Mouse (Mus musculus): ENCODE results near the gene Tlx2. TPM values are rescaled to one million over a fixed set of nuclear protein-coding genes. Genes with fewer than 3 reads are reported as not detected.

Tlx2 gene
- polyA plus RNA-seq, 1 experiment from 2014 or later = not detected

- no peak overlapping the region for H3K27ac ChIP-seq (ENCODE audit: low read depth, low read length)
- 65% methylated on average over 4 of the region's 4 CpGs for WGBS
Observed at GRCm38 (mm10) chr6:83024421-83024820, 45.7 kb downstream of the Tlx2 start.

DNA sequence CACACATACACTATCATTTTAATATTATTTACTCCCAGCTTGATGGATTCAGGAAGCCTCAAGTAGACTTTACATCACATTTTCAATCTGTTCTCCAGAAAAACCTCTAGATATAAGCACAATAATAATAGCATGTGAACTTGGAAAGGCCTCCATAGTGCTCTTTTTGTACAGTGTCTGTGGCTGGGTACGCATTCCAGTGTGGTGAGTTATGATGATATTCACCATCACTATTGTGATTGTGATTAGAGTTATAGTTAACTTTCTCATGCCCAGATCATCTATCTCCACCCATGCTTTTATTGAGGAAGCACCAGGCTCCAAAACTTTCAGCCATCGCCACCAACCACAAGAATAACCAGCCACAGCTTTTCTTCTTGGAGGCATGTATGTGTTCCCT is 46.3 kb downstream of the Tlx2 start:
- no peak overlapping the region for H3K9ac ChIP-seq (replicated peaks; ENCODE audit: low read depth, low read length)

More at GRCm38 (mm10) chr6:83024421-83024820, 45.7 kb downstream of the Tlx2 start:
- Histone ChIP-seq H3K4me3 (ENCODE audit: low read depth, low read length) (no peak overlapping the region), H3K9ac (replicated peaks; ENCODE audit: low read depth, low read length) (no peak overlapping the region), H3K4me2 (ENCODE audit: low read depth, low read length) (no peak overlapping the region), H3K4me1 (ENCODE audit: control insufficient read depth, insufficient read depth, low read length) (no peaks in the 10 kb centered on the region), H3K27me3 (ENCODE audit: control insufficient read depth, insufficient read depth, low read length) (no peaks in the 10 kb centered on the region), H3K36me3 (ENCODE audit: control insufficient read depth, insufficient read depth, low read length) (no peaks in the 10 kb centered on the region), H3K9me3 (ENCODE audit: control insufficient read depth, low read length) (no peaks in the 10 kb centered on the region)
- no peak for ATAC-seq (ENCODE audit: low read depth)

GRCm38 (mm10) chr6:83023008-83023407 is 47.1 kb downstream of the Tlx2 start:
- 91% methylated on average over 9 of the region's 9 CpGs for WGBS
- H3K4me2 ChIP-seq (ENCODE audit: low read depth, low read length) = no peak overlapping the region
- no peaks in the 10 kb centered on the region for H3K27me3 ChIP-seq (ENCODE audit: control insufficient read depth, insufficient read depth, low read length)
- no peaks in the 10 kb centered on the region for H3K9me3 ChIP-seq (ENCODE audit: control insufficient read depth, low read length)
- no peak overlapping the region for H3K9ac ChIP-seq (replicated peaks; ENCODE audit: low read depth, low read length)
- H3K4me1 ChIP-seq (ENCODE audit: control insufficient read depth, insufficient read depth, low read length) = no peaks in the 10 kb centered on the region
- no peaks in the 10 kb centered on the region for H3K36me3 ChIP-seq (ENCODE audit: control insufficient read depth, insufficient read depth, low read length)
- H3K27ac ChIP-seq (ENCODE audit: low read depth, low read length) = no peak overlapping the region
- H3K4me3 ChIP-seq (ENCODE audit: low read depth, low read length) = no peak overlapping the region
- ATAC-seq (ENCODE audit: low read depth) = no peak

More for the DNA sequence above, 46.3 kb downstream of the Tlx2 start:
- 89% methylated on average over 2 of the region's 2 CpGs for WGBS
- Histone ChIP-seq H3K27ac (ENCODE audit: low read depth, low read length) (no peak overlapping the region), H3K36me3 (ENCODE audit: control insufficient read depth, insufficient read depth, low read length) (no peaks in the 10 kb centered on the region), H3K4me1 (ENCODE audit: control insufficient read depth, insufficient read depth, low read length) (no peaks in the 10 kb centered on the region), H3K9me3 (ENCODE audit: control insufficient read depth, low read length) (no peaks in the 10 kb centered on the region), H3K4me3 (ENCODE audit: low read depth, low read length) (no peak overlapping the region), H3K27me3 (ENCODE audit: control insufficient read depth, insufficient read depth, low read length) (no peaks in the 10 kb centered on the region), H3K4me2 (ENCODE audit: low read depth, low read length) (no peak overlapping the region)
- ATAC-seq (ENCODE audit: low read depth) = no peak

DNA sequence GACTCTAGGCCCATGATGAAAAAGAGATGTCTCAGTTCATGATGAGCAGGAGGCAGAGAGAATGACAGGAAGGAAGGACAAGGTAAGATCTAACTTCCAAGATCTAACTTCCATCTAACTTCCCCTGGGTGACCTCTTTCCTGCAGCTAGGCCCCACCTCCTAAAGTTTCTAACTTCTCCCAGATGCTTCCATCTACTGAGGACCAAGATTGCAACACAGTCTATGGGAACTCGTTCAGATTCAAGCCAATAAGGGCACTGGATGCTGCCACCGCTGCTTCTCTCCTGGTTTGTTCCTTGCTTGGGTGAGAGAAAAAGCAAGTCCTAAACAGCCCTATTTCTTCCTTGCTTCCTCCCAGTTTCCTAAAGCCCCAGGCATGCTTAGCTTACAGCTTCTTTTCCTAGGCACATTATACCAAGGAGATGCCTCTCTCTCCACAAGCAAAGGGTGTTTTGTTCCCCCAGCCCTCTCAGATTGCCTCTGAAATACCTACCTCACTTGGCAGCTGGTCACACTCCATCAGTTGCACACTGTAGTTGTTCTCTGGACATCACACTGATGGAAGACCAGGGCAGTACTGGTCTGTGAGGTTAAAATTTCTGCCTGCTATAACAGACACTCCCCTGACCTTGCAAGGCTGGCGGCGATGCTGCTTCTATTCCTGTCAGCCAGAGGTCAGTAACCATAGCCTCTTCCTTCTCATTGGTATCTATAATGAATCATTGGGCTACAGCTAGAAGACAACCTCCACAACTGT is 49.1 kb downstream of the Tlx2 start:
- H3K4me1 ChIP-seq (ENCODE audit: control insufficient read depth, insufficient read depth, low read length) = no peaks in the 10 kb centered on the region
- no peak overlapping the region for H3K4me3 ChIP-seq (ENCODE audit: low read depth, low read length)
- no peak for ATAC-seq (ENCODE audit: low read depth)
- no peak overlapping the region for H3K27ac ChIP-seq (ENCODE audit: low read depth, low read length)
- WGBS = 82% methylated on average over 4 of the region's 4 CpGs
- no peak overlapping the region for H3K4me2 ChIP-seq (ENCODE audit: low read depth, low read length)
- no peaks in the 10 kb centered on the region for H3K9me3 ChIP-seq (ENCODE audit: control insufficient read depth, low read length)
- no peak overlapping the region for H3K9ac ChIP-seq (replicated peaks; ENCODE audit: low read depth, low read length)
- no peaks in the 10 kb centered on the region for H3K36me3 ChIP-seq (ENCODE audit: control insufficient read depth, insufficient read depth, low read length)
- H3K27me3 ChIP-seq (ENCODE audit: control insufficient read depth, insufficient read depth, low read length) = no peaks in the 10 kb centered on the region

DNA sequence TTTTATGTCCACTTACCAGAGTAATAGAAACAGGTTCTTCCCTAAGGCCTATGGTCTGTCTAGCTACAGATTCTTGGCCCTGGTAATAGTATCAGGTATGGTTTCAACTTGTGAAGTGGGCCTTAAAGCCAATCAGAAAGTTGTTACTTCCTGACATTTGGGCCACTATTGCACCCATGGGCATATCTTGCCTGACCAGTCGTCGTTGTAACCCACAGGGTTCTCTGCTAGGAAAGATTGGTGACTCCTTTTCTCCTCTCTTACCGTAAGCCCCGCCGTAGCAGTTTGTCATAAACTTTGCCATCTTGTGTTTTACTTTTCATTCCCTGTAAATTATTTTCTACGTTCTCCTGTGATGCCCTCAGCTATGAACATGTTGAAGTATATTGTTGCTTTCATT is 50.0 kb downstream of the Tlx2 start:
- no peak overlapping the region for H3K4me2 ChIP-seq (ENCODE audit: low read depth, low read length)
- H3K9me3 ChIP-seq (ENCODE audit: control insufficient read depth, low read length) = no peaks in the 10 kb centered on the region
- no peak overlapping the region for H3K4me3 ChIP-seq (ENCODE audit: low read depth, low read length)
- H3K27me3 ChIP-seq (ENCODE audit: control insufficient read depth, insufficient read depth, low read length) = no peaks in the 10 kb centered on the region
- 89% methylated on average over 6 of the region's 6 CpGs for WGBS
- no peaks in the 10 kb centered on the region for H3K4me1 ChIP-seq (ENCODE audit: control insufficient read depth, insufficient read depth, low read length)
- no peak overlapping the region for H3K9ac ChIP-seq (replicated peaks; ENCODE audit: low read depth, low read length)
- no peaks in the 10 kb centered on the region for H3K36me3 ChIP-seq (ENCODE audit: control insufficient read depth, insufficient read depth, low read length)
- no peak for ATAC-seq (ENCODE audit: low read depth)
- H3K27ac ChIP-seq (ENCODE audit: low read depth, low read length) = no peak overlapping the region

DNA sequence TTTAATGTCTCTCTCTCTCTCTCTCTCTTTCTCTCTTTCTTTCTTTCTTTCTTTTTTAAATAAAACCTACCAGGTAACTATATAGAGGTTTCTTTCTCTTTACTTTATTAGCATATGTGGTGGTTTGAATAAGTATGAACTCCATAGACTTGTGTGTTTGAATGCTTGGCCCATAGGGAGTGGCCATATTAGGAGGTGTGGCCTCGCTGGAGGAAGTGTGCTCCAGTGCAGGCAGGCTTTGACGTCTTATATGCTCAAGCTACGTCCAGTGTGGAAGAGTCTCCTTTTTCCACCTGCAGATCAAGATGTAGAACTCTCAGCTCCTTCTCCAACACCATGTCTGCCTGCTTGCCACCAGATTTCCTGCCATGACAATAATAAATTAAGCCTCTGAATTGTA is 51.0 kb downstream of the Tlx2 start:
- WGBS = 69% methylated on average over 3 of the region's 3 CpGs
- no peak overlapping the region for H3K4me3 ChIP-seq (ENCODE audit: low read depth, low read length)
- H3K4me1 ChIP-seq (ENCODE audit: control insufficient read depth, insufficient read depth, low read length) = no peaks in the 10 kb centered on the region
- no peak overlapping the region for H3K4me2 ChIP-seq (ENCODE audit: low read depth, low read length)
- no peaks in the 10 kb centered on the region for H3K9me3 ChIP-seq (ENCODE audit: control insufficient read depth, low read length)
- H3K9ac ChIP-seq (replicated peaks; ENCODE audit: low read depth, low read length) = no peak overlapping the region
- H3K36me3 ChIP-seq (ENCODE audit: control insufficient read depth, insufficient read depth, low read length) = no peaks in the 10 kb centered on the region
- H3K27ac ChIP-seq (ENCODE audit: low read depth, low read length) = no peak overlapping the region
- ATAC-seq (ENCODE audit: low read depth) = no peak
- no peaks in the 10 kb centered on the region for H3K27me3 ChIP-seq (ENCODE audit: control insufficient read depth, insufficient read depth, low read length)

MicroRNAs within 50 kb of the gene (microRNA counts, 519-probe panel; counts per million panel counts)
- not detected for microRNA mmu-miR-3470a+mmu-miR-3470b

Small RNA genes lying within 50 kb of the gene (microRNA-seq; reads per million reads assigned to microRNA genes)
- not detected for gene Mir3470a
- not detected for gene Mir7040

Other genes with a start within 250 kb of the Tlx2 start
- gene Sema4f, start 130.5 kb downstream of the Tlx2 start, polyA plus RNA-seq (2014; fragmentation: Nextera tagmentation; extraction: Ambion mirVana) = 13.7 and 19.5 TPM in 2 replicates
- gene M1ap, start 123.4 kb downstream of the Tlx2 start, polyA plus RNA-seq (2014; fragmentation: Nextera tagmentation; extraction: Ambion mirVana) = not detected in 2 replicates
- 1.0 and 2.0 TPM in 2 replicates for gene Dok1, start 36.8 kb downstream of the Tlx2 start, polyA plus RNA-seq (2014; fragmentation: Nextera tagmentation; extraction: Ambion mirVana)
- gene Loxl3, start 36.1 kb downstream of the Tlx2 start, polyA plus RNA-seq (2014; fragmentation: Nextera tagmentation; extraction: Ambion mirVana) = 4.2 and 6.1 TPM in 2 replicates
- 122 and 123 TPM in 2 replicates for gene Aup1, start 15.8 kb downstream of the Tlx2 start, polyA plus RNA-seq (2014; fragmentation: Nextera tagmentation; extraction: Ambion mirVana)
- 37.8 and 45.9 TPM in 2 replicates for gene Htra2, start 15.0 kb downstream of the Tlx2 start, polyA plus RNA-seq (2014; fragmentation: Nextera tagmentation; extraction: Ambion mirVana)
- gene Dqx1, start 12.4 kb downstream of the Tlx2 start, polyA plus RNA-seq (2014; fragmentation: Nextera tagmentation; extraction: Ambion mirVana) = 0.24 and 0.54 TPM in 2 replicates
- gene Pcgf1, start 7.6 kb upstream of the Tlx2 start, polyA plus RNA-seq (2014; fragmentation: Nextera tagmentation; extraction: Ambion mirVana) = 44.9 and 46.6 TPM in 2 replicates
- gene Lbx2, start 16.1 kb upstream of the Tlx2 start, polyA plus RNA-seq (2014; fragmentation: Nextera tagmentation; extraction: Ambion mirVana) = not detected in 2 replicates
- gene Ccdc142, start 31.3 kb upstream of the Tlx2 start, polyA plus RNA-seq (2014; fragmentation: Nextera tagmentation; extraction: Ambion mirVana) = 5.6 and 6.3 TPM in 2 replicates
- gene Gm42688, start 31.3 kb upstream of the Tlx2 start, polyA plus RNA-seq (2014; fragmentation: Nextera tagmentation; extraction: Ambion mirVana) = 3.7 and 4.3 TPM in 2 replicates
- gene Mrpl53, start 38.7 kb upstream of the Tlx2 start, polyA plus RNA-seq (2014; fragmentation: Nextera tagmentation; extraction: Ambion mirVana) = 118 and 119 TPM in 2 replicates
- 21.9 and 25.3 TPM in 2 replicates for gene Mogs, start 45.2 kb upstream of the Tlx2 start, polyA plus RNA-seq (2014; fragmentation: Nextera tagmentation; extraction: Ambion mirVana)
- 129 and 146 TPM in 2 replicates for gene Wbp1, start 51.3 kb upstream of the Tlx2 start, polyA plus RNA-seq (2014; fragmentation: Nextera tagmentation; extraction: Ambion mirVana)
- gene Ino80b, start 55.1 kb upstream of the Tlx2 start, polyA plus RNA-seq (2014; fragmentation: Nextera tagmentation; extraction: Ambion mirVana) = 13.5 and 14.3 TPM in 2 replicates
- 6.3 and 8.8 TPM in 2 replicates for gene Rtkn, start 65.2 kb upstream of the Tlx2 start, polyA plus RNA-seq (2014; fragmentation: Nextera tagmentation; extraction: Ambion mirVana)
- 18.2 and 25.7 TPM in 2 replicates for gene Wdr54, start 86.1 kb upstream of the Tlx2 start, polyA plus RNA-seq (2014; fragmentation: Nextera tagmentation; extraction: Ambion mirVana)
- gene 1700003E16Rik, start 86.1 kb upstream of the Tlx2 start, polyA plus RNA-seq (2014; fragmentation: Nextera tagmentation; extraction: Ambion mirVana) = 4.2 and 7.8 TPM in 2 replicates
- 122 and 147 TPM in 2 replicates for gene Dctn1, start 95.6 kb upstream of the Tlx2 start, polyA plus RNA-seq (2014; fragmentation: Nextera tagmentation; extraction: Ambion mirVana)
- not detected in 2 replicates for gene Slc4a5, start 149.5 kb upstream of the Tlx2 start, polyA plus RNA-seq (2014; fragmentation: Nextera tagmentation; extraction: Ambion mirVana)

Data from neural tube, embryonic 14.5 days (tissue).